Mouse (Mus musculus) spleen, postnatal 10 days (tissue): Measurements from ENCODE around the gene Phka2.

Experiments
- DNase-seq, 2 experiments: peaks; one replicate each; pipeline ENCODE4 v3.0.0; 2021 to 2022; ENCODE audit warnings: low spot score in 2 of 2

Gene Phka2

GRCm38 (mm10) chrX:160502048-160503041 lies at the start of gene Phka2:
TSS of gene Phka2 (plus strand) at chrX:160502166.
- peak; percentile 82 to 89 for DNase-seq

DNA sequence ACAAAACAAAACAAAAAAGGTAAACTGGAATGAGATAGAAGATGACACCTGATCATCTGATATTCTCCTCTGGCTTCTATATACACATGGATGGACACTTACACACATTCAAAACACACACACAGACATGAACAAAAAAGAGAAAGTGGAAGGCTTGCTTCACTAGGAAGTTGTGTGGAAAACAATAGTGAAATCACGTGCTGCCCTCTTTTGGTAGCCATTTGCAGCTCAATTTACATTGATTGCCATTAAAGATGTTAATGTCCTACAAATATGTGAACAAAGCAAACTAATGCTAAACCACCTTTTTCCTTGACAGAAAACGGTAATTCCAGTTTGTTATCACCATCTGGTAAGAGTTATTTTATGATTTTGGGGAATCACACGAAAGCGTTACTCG lies 46.3 kb upstream of the Phka2 start:
- no peak for DNase-seq

GRCm38 (mm10) chrX:160471257-160471786 lies 30.6 kb upstream of the Phka2 start:
- DNase-seq, result no peak

DNA sequence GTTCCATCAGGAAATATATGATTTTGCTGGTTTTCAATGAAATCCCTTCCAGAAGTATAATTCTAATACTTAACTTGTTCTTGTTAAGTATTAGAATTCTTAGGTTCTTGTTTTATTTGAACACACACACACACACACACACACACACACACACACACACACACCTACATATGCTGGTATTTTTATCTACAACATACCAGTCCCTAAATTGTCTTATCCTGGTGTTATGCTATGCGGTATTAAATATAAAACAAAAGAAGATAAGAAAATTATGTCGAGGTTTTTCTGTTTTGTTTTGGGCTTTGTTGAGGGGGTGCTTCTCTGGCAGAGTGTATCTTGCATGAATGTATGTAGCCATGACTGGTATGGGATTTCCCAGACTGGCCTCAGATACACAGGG lies 12.2 kb upstream of the Phka2 start:
- DNase-seq, result no peak

DNA sequence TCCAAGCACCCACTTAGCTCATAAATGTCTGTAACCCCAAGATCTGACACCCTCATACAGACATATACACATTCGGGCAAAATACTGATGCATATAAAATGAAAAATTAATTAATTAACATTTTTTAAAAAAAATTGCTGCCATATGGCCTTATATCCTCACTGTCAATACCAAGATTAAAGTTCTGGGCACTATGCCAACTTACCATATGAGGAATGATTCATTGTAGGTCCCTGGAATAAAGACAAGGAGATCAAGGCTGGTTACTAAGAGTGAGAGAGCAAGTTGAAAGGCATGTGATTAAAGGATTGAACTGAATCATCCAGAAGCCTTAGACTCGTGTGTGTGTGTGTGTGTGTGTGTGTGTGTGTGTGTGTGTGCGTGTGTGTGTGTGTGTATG lies 7.6 kb upstream of the Phka2 start:
- no peak for DNase-seq

GRCm38 (mm10) chrX:160494921-160495320 lies 7.0 kb upstream of the Phka2 start:
- DNase-seq, result no peak

DNA sequence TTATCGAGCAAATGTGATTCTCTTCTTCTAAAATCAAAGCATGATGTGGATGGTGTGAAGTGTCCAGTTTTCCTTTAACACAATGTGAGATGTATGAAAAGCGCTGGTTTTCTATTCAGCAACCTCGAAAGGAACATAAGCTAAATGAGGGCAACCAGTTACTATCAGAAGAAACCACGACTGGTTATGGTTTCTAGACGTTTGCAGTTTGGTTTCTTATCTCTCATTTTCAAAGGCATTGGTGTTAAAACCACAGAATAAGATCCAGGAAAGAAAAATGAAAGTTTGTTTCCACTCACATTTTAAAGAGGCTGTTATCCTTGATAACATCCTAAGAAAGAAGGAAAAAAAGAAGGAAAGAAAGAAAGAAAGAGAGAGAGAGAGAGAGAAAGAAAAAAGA lies 5.5 kb upstream of the Phka2 start:
- no peak for DNase-seq

GRCm38 (mm10) chrX:160501095-160501494 lies 871 bp upstream of the Phka2 start:
- DNase-seq, result no peak

DNA sequence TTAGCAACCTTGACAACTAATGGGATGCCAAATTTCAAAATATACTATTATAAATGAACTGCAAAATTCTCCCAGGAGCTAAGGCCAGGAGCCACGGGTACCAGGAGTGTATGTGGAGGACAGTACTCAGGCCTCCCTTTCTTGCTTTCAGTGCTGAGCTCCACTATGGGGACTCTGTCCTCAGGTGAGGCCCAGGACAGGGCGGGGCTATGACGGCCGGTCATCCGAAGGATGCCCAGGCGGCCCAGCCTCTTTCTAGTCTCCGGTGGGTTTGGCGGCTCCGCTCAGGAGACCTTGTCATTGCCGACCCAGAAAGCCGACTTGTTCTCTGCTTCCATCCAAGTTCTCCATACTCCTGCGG lies 299 bp upstream of the Phka2 start:
- DNase-seq, result no peak

DNA sequence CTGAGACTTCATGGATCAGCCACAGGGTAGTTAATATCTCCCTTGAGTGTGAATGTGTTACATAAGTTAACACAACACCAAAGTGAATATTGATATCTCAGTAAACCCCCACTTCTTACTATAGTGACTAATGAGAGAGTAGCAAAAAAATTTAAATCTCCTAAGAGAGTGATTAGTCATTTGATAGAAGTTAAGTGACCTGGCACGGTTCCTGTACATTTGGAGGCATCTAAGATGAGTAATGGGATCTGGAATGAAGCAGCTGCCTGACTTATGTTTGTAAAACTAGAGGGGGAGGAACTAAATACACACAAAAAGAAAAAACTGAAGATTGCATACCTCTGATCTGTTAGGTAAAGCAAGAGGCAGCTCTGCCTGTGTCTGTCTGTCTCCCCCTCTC lies 7.1 kb downstream of the Phka2 start:
- DNase-seq, result no peak

DNA sequence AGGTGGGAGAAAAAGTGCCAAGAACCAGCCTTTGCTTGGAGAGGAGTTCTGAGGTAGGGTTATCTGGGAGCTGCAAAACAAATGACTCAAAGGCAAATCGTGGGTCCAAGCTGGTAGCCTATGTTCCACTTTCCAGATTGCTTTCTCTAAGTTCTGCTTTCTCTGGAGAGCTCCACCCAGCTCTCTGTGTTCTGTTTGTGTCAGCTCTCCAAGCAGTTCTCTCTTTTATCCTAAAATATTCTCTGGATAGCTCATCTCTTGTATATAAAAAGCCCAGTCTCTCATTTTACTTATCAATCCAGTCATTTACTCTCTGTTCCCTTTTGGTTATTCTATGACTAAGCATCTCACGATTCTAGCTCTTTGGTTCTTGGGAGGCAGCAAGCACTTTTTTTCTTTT lies 8.2 kb downstream of the Phka2 start:
- DNase-seq, result no peak

DNA sequence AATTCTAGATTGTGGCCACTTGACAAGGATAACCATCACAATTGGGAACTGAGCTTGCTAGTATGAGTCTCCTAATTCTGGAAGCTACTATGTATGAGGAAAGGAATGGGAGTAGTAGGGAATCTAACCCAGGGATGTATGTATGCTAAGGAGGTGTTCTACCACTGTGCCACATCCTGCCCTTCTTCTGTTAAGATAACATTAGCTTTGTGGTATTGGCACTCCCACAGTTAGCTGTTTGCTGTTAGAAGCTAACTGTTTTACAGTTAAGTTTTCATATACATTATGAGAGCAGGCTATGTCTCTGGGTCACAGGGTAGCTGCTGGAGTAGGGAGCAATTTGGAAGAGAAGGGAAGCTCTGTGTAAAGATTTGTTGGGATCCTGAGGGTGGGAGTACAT lies 14.1 kb downstream of the Phka2 start:
- no peak for DNase-seq

GRCm38 (mm10) chrX:160542772-160543171 lies 40.8 kb downstream of the Phka2 start:
- DNase-seq, result no peak

DNA sequence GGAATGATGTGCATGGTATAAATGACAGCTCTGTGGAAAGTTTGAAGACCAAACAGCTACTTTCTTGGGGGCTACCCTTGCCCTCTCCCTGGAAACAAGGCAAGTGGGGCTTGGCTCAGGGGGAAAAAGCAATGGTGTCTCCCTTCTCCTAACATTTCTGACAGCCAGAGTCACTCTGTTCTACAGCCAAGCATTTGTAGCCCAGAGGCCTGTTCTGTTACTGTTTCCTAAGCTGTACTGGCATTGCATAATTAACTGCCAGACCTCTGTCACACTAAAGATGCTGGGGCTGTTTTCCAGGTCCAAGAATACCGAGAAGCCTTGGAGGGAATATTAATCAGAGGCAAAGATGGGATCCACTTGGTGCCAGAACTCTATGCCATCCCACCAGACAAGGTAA lies 46.9 kb downstream of the Phka2 start:
- DNase-seq, result no peak

DNA sequence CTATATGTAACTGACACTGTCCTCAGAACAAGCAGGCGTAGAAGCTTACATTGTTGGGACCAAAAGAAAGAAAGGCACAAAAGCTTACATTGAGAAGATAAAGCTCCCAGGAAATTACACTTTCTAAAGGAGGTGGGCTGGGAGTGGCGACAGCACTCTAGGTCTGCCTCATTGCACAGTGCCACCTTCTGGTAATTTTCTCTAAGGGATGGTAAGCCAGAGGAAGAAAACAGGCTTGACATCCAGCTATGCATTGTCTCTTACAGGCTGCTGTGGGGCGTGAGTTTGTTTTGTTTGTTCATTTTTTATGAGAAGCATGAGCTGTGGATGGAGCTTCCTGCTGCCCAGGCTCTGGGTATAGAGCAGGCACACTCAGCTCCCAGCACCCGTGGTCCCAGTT lies 50.1 kb downstream of the Phka2 start:
- DNase-seq, result no peak

DNA sequence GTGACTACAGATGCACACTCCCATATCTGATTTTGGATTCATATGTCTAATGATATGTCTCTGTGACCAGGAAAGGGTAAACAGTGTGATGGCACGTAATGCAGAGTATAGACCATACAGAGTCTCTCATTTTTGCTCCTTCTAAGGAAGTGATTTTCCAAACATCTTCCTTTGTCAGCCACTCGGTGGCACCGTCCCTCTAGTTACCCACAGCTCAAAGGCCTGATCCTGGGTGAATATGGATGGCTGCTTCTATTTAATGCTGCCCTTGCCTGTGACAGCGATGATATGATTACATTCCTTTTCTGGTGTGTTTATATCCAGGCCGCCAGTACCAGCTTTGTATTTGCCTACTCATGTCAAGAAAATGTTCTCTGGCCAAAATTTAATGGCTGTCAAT lies 81.6 kb downstream of the Phka2 start:
- no peak for DNase-seq

GRCm38 (mm10) chrX:160584148-160584838 lies 82.3 kb downstream of the Phka2 start:
- DNase-seq, result no peak

GRCm38 (mm10) chrX:160585110-160585509 lies 83.1 kb downstream of the Phka2 start:
- no peak for DNase-seq

GRCm38 (mm10) chrX:160588523-160588922 lies 86.6 kb downstream of the Phka2 start:
- DNase-seq, result no peak

DNA sequence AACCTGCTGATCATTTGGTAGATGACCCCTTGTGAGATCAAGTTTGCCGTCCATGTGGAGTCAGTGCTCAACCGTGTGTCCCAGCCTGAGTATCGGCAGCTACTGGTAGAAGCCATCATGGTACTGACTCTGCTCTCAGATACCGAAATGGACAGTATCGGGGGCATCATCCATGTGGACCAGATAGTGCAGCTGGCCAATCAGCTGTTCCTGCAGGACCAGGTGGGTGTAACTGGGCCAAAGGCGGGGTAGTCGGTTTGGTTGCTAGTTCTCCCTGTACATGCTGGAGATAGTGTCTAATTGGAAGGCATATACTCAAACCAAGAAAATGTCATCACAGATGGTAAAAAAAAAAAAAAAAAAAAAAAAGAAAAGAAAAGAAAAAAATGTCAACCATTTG lies 88.2 kb downstream of the Phka2 start:
- DNase-seq, result no peak

- no peak for DNase-seq
Observed at GRCm38 (mm10) chrX:160592933-160593332, 91.0 kb downstream of the Phka2 start.

GRCm38 (mm10) chrX:160598055-160598454 lies 96.1 kb downstream of the Phka2 start:
- no peak for DNase-seq
